Mouse (Mus musculus): Measurements from ENCODE around the gene Slc36a3.
"Not testable (repeated sequence)": the region's sequence is repeated elsewhere in the genome, so short reads cannot be mapped to it uniquely, and the experiment has no call there.

Slc36a3 gene

DNA sequence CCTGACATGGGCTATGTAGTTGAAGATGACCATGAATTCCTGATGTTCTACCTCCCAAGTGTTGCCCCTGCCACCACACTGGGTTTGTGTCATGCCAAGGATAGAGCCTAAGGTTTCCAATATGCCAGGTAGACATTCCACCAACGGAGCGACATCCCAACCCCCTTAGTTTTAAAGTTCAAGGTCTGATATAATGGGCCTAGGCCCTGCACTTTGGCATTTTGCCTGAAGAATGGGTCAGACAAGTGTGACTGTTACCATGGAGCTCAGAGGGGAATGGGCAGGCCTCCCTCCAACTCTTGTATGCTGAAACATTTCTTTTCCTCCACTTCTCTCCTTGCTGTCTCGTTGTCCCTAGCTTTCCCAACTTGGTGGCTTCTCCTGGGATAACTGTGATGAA lies 48.3 kb downstream of the Slc36a3 start:
- no peak for DNase-seq

GRCm38 (mm10) chr11:55102015-55102414 lies 49.5 kb downstream of the Slc36a3 start:
- DNase-seq, result no peak

DNA sequence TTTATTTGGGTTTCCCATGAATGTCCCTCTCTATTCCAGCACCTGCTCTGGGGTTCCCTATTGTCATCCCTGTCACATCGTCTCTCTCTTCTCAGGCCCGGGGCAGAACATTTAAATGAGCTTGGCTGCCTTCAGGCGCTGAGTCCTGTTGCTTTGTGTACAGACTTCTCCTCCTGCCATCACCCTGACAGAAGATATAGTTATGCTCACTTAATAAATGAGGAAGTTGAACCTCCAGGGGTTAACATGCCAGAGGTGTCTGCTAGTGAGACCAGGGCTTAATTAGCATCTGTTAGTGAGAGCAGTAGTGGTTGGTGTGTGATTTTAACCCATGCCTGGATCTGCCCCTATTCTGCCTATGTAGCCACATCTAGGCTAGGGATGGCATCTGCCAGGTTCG lies 51.6 kb downstream of the Slc36a3 start:
- DNase-seq, result no peak

- no peak for DNase-seq
Measured at GRCm38 (mm10) chr11:55099019-55099771, 52.3 kb downstream of the Slc36a3 start.

GRCm38 (mm10) chr11:55098189-55098915 lies 53.2 kb downstream of the Slc36a3 start:
- no peak for DNase-seq

DNA sequence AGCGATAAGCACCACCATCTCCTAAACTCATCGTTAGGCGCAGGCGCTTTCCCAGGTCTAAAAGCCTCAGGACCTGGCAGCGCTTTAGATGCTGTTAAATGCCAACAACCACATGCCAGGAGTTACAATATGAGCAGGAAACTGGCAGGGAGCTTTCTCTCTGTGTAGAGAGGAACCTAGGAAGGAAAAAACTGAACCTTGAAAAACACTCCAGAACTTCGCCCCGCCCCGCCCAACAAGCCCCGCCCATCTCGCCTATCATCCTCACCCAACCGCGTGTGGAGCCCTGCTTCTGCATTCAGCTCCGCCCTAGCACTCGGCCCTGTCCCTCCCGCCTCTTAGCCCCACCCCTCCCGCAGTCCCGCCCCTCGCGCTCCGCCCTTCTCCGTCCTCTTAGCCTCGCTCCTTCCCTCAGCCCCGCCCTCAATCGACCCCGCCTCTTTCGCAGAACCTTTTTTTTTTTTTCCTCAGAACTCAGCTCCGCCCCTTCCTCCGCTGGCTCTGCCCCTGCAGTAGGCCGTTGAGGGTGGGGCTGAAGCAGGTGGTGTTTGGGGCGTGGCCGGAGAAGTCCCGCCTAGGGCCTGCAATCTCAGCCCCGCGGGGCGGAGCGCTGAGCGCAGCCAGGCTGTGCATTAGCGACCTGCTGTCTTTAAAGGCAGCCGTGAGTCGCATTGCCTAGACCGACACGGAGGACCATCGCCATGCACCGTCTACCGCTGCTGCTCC lies 53.9 kb downstream of the Slc36a3 start, which contains the start of gene Gm2a:
Gm2a (plus strand) TSS at position 653 of the 726 bp plus-strand sequence.
- DNase-seq, result peak; percentile 96 to 97

DNA sequence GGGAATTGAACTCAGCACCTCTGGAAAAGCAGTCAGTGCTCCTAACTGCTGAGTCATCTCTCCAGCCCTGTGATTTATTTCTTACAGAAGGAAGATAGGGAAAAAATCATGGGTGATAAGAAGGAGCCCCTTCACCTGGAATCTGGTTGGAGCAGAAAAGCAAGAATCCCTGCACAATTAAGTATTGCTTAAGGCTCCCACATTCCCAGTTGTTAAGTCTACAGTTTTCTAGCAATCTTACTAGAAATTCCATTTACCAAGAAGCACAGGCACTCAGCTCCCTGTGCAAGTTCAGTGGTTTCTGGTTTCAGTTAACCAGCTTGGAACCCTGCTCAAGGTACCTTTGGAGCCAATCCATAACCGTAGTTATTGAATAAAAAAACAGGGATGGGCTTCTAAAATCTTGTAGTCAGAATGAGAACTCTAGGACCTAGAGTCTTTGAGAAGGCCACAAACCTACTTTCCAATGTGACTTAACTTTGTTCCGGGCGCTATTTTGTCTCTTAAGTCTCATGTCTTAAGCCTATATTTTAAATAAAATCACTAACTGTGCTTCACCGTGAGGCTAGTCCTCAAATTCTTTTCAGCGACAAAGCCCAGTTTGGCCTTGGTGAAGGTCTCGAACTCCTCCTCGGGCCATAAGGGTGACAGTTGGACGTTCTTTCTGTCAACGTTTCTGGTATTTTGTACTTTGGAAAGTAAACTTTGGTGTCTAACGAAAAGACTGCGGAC lies 54.6 kb downstream of the Slc36a3 start:
- DNase-seq, result peak in 1 of 2 experiments; percentile 16

- DNase-seq, result not testable (repeated sequence)
Measured at GRCm38 (mm10) chr11:55096296-55096695, 55.2 kb downstream of the Slc36a3 start.

DNA sequence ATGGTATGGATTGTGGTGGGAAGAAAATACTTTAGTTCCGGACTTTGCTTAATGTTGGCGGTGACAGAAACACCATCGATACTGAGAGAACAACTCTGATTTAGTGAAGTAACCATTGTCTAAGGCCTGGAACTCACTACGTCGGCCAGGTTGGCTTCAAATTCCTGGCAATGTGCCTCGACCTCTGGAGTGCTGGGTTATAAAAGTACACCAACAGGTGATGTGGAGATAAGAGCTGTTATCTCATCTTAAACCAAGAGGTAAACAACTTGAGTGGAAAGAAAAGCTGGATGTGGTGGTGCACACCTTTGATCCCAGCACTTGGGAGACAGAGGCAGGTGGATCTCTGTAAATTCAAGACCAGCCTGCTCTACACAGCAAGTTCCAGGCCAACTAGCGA lies 58.4 kb downstream of the Slc36a3 start:
- no peak for DNase-seq

GRCm38 (mm10) chr11:55089892-55090291 lies 61.6 kb downstream of the Slc36a3 start:
- DNase-seq, result no peak

DNA sequence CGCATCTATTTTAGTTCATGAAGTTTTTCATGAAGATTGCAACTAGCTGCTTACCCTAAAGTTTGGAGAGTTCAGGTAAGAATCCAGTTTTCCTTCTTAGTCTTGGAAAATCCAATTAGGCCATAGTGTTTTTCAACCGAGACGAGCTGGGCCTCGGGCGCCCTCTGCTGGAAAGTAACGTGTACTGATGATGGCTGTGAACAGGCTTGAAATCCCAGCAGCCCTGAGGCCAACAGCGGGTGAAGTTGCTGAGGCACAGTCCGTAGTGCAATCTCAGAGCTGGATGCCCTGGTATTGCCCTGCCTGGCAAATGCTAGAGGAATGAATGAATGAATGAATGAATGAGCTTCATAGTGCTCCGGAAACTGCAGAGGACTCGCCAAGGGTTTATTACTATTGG lies 64.5 kb downstream of the Slc36a3 start:
- peak; percentile 55 to 62 for DNase-seq

GRCm38 (mm10) chr11:55085396-55085795 lies 66.1 kb downstream of the Slc36a3 start:
- DNase-seq, result no peak

DNA sequence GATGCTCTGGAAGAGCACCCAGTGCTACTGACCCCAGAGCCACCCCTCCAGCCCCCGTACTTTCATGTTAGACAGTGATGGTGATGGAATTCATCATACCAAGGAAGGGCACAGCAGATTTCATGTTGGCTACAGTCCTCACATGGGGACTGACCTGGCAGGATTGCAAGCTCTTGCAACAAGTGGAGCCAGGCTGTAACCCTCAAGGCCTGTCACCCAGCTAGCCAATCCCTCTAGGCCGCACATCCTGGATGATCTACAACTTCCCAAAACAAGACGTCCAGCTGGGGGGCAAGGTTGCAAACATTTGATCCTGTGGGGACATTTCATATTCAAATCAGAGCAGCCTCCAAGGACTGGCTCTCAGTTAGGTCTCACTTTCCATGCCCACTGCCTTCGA lies 66.9 kb downstream of the Slc36a3 start:
- peak in 1 of 2 experiments; percentile 46 for DNase-seq

DNA sequence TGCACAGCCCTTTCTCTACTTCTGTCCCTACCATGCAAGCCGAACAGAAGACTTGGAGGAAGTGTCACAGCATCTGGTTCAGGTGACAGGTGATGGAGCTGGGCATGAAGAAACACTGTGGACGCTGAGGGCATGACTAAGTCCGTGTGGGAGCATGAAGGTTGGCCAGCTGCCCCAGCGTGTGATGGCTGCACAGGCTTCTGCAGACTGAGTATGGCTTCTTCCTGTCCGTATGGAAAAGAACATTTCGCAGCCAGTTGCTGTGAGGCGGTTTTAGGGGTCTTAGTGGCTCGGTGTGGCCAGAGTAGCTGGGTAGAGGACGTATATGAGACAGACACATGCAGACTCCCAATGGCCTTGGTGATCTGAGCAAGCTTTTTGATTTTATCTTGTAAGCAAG lies 70.3 kb downstream of the Slc36a3 start:
- no peak for DNase-seq

DNA sequence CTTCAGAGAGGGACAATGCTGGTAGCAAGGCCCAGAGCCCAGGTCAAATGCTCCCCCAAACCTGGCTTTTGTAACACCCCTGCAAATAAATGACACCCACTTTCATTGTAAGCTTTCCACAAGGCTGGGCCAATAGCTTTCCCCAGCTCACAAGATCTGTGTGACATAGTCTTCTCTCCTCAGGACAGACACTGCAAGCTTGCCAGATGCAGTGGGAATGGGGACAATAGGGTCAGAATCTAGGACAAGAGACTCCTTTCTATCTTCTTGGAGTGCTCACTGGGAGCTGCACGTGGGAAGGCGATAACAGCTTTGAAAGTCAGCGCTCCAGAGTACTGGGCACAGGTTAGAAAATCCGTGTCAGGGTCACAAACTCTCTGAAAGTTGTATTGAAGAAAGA lies 72.3 kb downstream of the Slc36a3 start:
- DNase-seq, result no peak

DNA sequence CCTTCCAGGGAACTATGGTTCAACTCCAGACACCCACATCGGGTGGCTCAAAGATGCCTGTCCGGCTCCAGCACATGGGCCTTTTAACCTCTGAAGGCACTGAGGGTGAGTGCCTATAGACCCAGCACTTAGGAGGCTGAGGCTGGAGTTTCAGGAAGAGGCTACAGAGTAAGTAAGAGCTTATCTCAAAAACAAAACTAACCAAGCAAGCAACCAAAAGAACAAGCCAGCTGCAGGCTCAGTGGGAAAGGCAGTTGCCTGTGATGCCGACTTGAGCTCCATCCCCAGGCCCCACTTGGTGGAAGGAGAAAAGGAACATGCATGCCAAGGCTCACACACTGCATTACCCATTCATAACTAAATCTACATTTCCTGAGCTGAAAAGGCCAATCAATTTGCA lies 73.0 kb downstream of the Slc36a3 start:
- DNase-seq, result no peak

DNA sequence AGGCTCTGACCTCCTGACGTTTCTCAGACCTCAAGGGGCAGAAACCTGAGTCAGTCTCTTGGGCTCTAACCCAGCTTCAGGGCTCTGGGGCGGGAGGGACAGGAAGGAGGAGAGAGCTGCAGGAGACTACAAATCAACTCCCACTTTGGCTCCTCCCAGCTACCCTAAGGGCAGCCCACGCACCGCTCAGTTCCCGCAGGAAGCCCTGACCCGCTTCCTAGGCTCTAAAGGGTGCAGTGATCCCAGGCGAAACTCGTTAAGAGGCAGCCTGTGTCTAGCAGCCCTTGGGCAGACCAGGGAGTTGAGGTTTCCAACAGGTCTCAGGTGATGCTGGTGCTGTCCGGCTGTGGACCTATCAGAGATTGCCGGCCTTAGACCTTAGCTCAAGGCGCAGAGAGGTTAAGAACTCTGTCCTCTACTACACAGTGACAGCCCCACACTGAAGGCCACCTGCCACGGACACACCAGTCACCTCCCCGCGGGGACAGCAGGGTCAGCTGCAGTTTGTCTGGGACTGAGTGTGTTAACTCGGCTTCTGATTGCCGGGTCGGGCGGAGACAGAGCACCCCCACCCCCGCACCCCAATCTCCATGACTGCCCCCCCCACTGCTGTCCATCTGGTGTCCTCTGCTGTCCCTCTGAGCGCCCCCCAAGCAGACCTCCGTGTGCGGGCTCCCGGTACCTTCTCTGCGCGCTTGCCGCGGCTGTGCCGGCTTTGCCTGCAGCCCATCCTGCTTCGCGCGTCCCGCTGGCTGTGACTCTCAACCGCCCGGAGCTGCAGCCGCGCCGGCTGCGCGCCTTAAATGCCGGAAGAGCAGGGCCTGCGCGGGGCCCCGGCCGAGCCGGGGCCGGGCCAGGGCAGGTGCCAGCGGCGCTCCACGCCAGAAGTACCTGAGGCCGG lies 73.9 kb downstream of the Slc36a3 start, which contains the start of gene Ccdc69:
Ccdc69 (minus strand) TSS at position 801 of the 901 bp plus-strand sequence.
- peak; percentile 72 to 79 for DNase-seq

DNA sequence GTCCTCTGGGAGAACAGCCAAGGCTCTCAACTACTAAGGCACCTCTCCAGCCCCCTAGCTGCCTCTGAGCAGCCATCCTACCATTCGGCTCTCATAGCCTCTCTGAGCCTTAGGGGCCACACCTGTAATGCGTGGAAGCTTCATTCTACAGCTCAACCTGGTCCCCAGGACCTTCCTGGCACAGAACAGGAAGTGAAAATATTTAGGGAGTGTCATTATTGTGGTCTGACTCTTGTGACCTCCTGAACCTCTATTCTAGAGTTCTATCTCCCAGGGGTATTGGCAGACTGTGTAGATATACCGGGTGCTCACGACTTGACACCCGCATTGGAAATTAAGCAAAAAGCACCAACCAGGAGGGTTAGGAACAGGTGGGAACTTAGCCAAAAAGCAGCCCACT lies 75.3 kb downstream of the Slc36a3 start:
- DNase-seq, result no peak

- DNase-seq, result peak; percentile 37 to 56
Measured at GRCm38 (mm10) chr11:55075602-55076001, 75.9 kb downstream of the Slc36a3 start.
